Mouse (Mus musculus) lung, postnatal 0 days (tissue): ENCODE results near the gene Krt9. TPM values are rescaled to one million over a fixed set of nuclear protein-coding genes. Genes with fewer than 3 reads are reported as not detected.
A peak's percentile ranks its signal among the peaks of the same experiment; 100 is the strongest.

Experiments used
- ATAC-seq: fragments of 200-750 bp; cut with Nextera tagmentation; 2 replicates; pipeline ENCODE4 v1.8.0; 2017; ENCODE audit warnings: moderate library complexity
- DNase-seq: peaks from one replicate; pipeline ENCODE4 v3.0.0-alpha.2; 2016; ENCODE audit warnings: low spot score
- H3K27ac ChIP-seq: fragments of 300-500 bp; sonication (generic); 2 replicates; pipeline ENCODE4 v1.5.1; 2014; ENCODE audit warnings: antibody characterized with exemption, mild to moderate bottlenecking, low read length, mixed read lengths
- H3K27me3 ChIP-seq: fragments of 300-500 bp; sonication (generic); replicated peaks from 2 replicates; pipeline ENCODE4 v1.6.1; 2014; ENCODE audit warnings: low read length, mixed read lengths; ENCODE audit not compliant: insufficient read depth
- H3K36me3 ChIP-seq: fragments of 300-500 bp; sonication (generic); 2 replicates; pipeline ENCODE4 v1.6.1; 2014; ENCODE audit warnings: low read length, mixed read lengths; ENCODE audit not compliant: insufficient read depth
- H3K4me1 ChIP-seq: fragments of 300-500 bp; sonication (generic); 2 replicates; pipeline ENCODE4 v1.6.1; 2014; ENCODE audit warnings: antibody characterized with exemption, low read depth, low read length, mixed read lengths; ENCODE audit not compliant: insufficient read depth
- H3K4me2 ChIP-seq: fragments of 300-500 bp; sonication (generic); replicated peaks from 2 replicates; pipeline ENCODE4 v1.6.1; 2014; ENCODE audit warnings: low read depth, mild to moderate bottlenecking, low read length, moderate library complexity, mixed read lengths
- H3K4me3 ChIP-seq: fragments of 300-500 bp; sonication (generic); 2 replicates; pipeline ENCODE4 v1.5.1; 2014; ENCODE audit warnings: low read depth, low read length
- H3K9ac ChIP-seq: fragments of 300-500 bp; sonication (generic); replicated peaks from 2 replicates; pipeline ENCODE4 v1.6.1; 2014; ENCODE audit warnings: low read depth, mild to moderate bottlenecking
- H3K9me3 ChIP-seq: fragments of 300-500 bp; sonication (generic); 2 replicates; pipeline ENCODE4 v1.6.1; 2016; ENCODE audit warnings: low read length, mixed read lengths
- CTCF ChIP-seq: IDR thresholded peaks from 2 replicates; pipeline ENCODE4 v1.5.1; 2016; ENCODE audit warnings: antibody characterized with exemption, mild to moderate bottlenecking
- EP300 ChIP-seq: IDR thresholded peaks from 2 replicates; pipeline ENCODE4 v1.6.1; 2016; ENCODE audit warnings: antibody characterized with exemption, mild to moderate bottlenecking, control low read depth
- WGBS: fragments of 180-500 bp; shearing (Covaris S2); extraction: QIAGEN DNeasy Blood & Tissue Kit; methylation state at CpG from one replicate; pipeline ENCODE4 v1.1.7; 2014; 5-methylcytosine and 5-hydroxymethylcytosine counted together
- polyA plus RNA-seq: library from polyadenylated mRNA; unstranded; fragments of >200 nt; fragmentation: Nextera tagmentation; extraction: Ambion mirVana; gene quantifications from 2 replicates; pipeline ENCODE4 v1.2.1, GENCODE M21; 2015

Krt9 gene
- polyA plus RNA-seq, 1 experiment from 2014 or later: not detected

GRCm38 (mm10) chr11:100178307-100178706 lies 14.7 kb downstream of the Krt9 start:
- Histone ChIP-seq H3K27ac (no peak overlapping the region), H3K4me3 (no peak overlapping the region), H3K9me3 (no peaks in the 10 kb centered on the region), H3K4me2 (no peak overlapping the region), H3K27me3 (no peaks in the 10 kb centered on the region), H3K36me3 (no peaks in the 10 kb centered on the region), H3K9ac (no peak overlapping the region), H3K4me1 (no peaks in the 10 kb centered on the region)
- 74% methylated on average over 5 of the region's 5 CpGs for WGBS
- DNase-seq (no peak), ATAC-seq (no peak)
- TF ChIP-seq EP300 (no peak), CTCF (no peak)

DNA sequence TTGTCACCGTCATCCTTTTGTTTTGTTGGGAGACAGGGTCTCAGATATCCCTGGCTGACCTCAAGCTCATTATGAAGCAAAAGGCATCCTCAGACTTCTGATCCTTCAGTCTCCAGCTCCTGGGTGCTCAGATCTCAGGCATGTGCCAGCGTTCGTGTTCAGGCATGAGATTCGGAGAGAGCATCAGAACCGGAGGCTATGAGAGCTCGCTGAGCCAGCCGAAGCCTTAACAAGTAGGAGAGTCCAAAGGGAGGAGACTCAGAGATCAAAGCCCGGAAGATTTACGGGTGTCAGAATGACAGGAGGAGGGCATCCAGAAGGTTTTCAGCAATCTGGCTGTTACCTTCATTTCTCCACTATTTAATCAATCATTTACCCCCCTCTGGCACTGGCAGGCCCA lies 16.3 kb downstream of the Krt9 start:
- no peak for DNase-seq
- no peaks in the 10 kb centered on the region for H3K4me1 ChIP-seq
- 55% methylated on average over 9 of the region's 9 CpGs for WGBS

DNA sequence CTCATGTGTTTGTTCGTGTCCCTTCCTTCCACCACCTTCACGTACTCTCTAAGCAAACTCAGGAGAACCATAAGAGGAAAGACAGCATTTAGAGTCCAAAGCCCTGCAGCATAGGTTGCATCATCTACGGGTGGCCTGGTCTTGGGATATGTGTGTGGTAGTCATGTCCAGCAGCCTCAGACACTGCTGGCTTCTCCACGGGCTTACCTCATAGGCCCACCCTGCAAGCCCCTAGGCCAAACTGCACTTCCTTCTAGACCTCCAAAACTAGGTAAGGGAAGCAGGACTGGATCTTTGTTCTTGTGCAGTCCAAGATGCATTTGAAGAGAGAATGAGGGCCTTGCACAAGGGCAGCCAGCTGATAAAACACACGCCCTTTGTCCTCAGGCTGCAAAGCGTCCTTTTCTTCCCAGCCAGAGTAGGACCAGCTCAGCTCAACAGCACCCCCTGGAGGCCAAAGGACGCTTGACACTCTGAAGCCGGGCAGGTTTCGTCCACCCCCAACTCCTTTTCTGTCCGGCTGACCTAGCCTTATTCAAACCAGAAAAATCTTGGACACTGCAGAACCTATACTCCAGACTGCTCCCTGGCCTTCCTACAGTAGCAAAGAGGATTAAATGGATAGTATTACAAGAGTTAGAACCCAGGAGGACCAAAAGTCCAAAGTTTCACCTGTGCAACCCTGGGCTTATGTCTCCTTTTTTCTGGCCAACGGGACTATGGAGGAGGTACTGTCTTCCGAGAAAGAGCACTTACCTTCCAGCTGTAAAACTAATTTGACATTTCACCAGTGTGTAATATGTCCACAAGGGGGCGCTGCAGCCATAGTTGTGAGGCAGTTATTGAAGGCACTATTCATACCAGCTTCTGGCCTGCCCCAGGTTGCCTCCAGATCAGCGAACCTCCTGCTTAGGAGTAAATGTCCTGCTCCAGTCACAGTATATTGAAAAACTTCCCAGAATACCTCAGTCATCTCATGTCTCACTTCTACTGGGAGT lies 24.0 kb downstream of the Krt9 start:
- TF ChIP-seq EP300 (no peak), CTCF (peak; percentile 85)
- WGBS: 21% methylated on average over 14 of the region's 14 CpGs
- Histone ChIP-seq H3K4me2 (0 out of 2 replicates have a peak overlapping the region, but pooled peaks have one; percentile 20), H3K9ac (no peak overlapping the region), H3K9me3 (no peaks in the 10 kb centered on the region), H3K27ac (peak overlapping the region; percentile 57; the same call in 1 of the 2 replicates), H3K4me1 (0 out of 2 replicates have a peak, but pooled peaks cover 3% of the 10 kb centered on the region), H3K36me3 (no peaks in the 10 kb centered on the region), H3K27me3 (no peaks in the 10 kb centered on the region), H3K4me3 (no peak overlapping the region)
- ATAC-seq: peak; percentile 73
- DNase-seq: peak; percentile 88

More for the DNA sequence above, 16.3 kb downstream of the Krt9 start:
- H3K27ac ChIP-seq: no peak overlapping the region
- H3K27me3 ChIP-seq: no peaks in the 10 kb centered on the region
- no peak for ATAC-seq
- H3K4me3 ChIP-seq: no peak overlapping the region
- H3K9ac ChIP-seq: no peak overlapping the region
- H3K36me3 ChIP-seq: no peaks in the 10 kb centered on the region
- TF ChIP-seq CTCF (no peak), EP300 (no peak)
- H3K4me2 ChIP-seq: no peak overlapping the region
- H3K9me3 ChIP-seq: no peaks in the 10 kb centered on the region

DNA sequence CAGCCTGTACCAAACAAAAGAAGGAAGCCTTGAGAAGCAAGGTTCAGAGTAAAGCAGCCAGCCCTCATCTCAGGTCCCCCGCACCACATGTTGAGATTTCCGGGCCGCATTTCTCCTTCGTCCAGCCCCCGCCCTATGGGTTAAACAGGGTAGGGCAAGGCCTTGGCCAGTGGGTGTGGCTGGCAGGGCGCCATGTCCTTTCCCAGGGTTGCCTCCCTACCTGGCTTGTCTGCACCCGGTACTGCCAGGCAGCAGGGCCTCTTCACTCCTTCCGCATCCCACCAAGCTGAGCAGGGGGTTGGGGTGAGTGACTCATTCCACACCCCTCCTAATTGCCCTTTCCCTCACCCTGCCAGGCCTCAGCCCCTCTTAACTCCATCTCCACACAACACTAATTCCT lies 25.0 kb downstream of the Krt9 start:
- peak overlapping the region; percentile 38; the same call in 1 of the 2 replicates for H3K27ac ChIP-seq
- ATAC-seq: peak; percentile 86
- TF ChIP-seq CTCF (peak; percentile 15), EP300 (0 out of 2 replicates have a peak, but pooled peaks have one; percentile 10)

GRCm38 (mm10) chr11:100164392-100164791 lies 28.7 kb downstream of the Krt9 start:
- Histone ChIP-seq H3K27ac (no peak overlapping the region), H3K4me1 (0 out of 2 replicates have a peak, but pooled peaks cover 3% of the 10 kb centered on the region), H3K9ac (no peak overlapping the region), H3K9me3 (no peaks in the 10 kb centered on the region), H3K4me2 (no peak overlapping the region), H3K27me3 (no peaks in the 10 kb centered on the region), H3K36me3 (no peaks in the 10 kb centered on the region), H3K4me3 (no peak overlapping the region)
- no peak for TF ChIP-seq CTCF
- TF ChIP-seq EP300: no peak
- DNase-seq (peak; percentile 25), ATAC-seq (no peak)
- WGBS: 25% methylated on average over 7 of the region's 7 CpGs

More for the DNA sequence above, 25.0 kb downstream of the Krt9 start:
- no peak overlapping the region for H3K4me2 ChIP-seq
- H3K9ac ChIP-seq: no peak overlapping the region
- 47% methylated on average over 8 of the region's 8 CpGs for WGBS
- H3K4me1 ChIP-seq: 0 out of 2 replicates have a peak, but pooled peaks cover 3% of the 10 kb centered on the region
- no peak overlapping the region for H3K4me3 ChIP-seq
- no peaks in the 10 kb centered on the region for H3K9me3 ChIP-seq
- peak; percentile 83 for DNase-seq
- H3K27me3 ChIP-seq: no peaks in the 10 kb centered on the region
- H3K36me3 ChIP-seq: no peaks in the 10 kb centered on the region

DNA sequence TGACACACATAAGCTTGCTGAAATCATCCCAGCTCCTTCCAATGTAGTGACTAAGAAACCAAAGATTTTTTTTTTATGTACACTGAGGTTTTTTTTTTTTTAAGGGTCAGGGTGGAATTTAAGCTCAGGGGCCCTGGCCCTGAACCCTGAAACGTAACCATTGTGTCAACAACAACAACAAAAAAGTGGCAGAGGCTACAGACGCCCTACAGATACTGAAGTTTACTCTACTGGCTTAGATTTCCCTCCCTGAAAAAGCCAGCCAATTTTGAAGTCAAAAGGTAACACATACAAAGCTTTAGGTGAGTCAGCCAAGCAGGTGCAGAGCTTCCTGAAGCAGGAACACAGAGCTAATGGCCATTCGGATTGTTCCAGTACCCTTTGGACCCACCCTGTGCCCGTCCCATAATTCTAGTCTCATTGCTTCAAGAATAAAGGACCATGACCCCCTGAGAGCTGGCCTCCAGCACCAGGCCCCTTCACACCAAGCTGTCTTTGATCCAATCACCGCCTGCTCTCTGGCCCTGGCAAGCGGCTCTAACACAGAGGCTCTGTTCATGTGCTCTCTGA lies 35.1 kb downstream of the Krt9 start:
- no peaks in the 10 kb centered on the region for H3K9me3 ChIP-seq
- no peaks in the 10 kb centered on the region for H3K36me3 ChIP-seq
- 51% methylated on average over 6 of the region's 6 CpGs for WGBS
- TF ChIP-seq EP300 (no peak), CTCF (no peak)
- no peak overlapping the region for H3K4me2 ChIP-seq
- H3K27ac ChIP-seq: no peak overlapping the region
- ATAC-seq (no peak), DNase-seq (no peak)
- H3K4me3 ChIP-seq: no peak overlapping the region
- H3K9ac ChIP-seq: no peak overlapping the region
- H3K4me1 ChIP-seq: no peaks in the 10 kb centered on the region
- no peaks in the 10 kb centered on the region for H3K27me3 ChIP-seq
